Mouse (Mus musculus) liver, embryonic 11.5 days (tissue): ENCODE data around the gene Hipk1. TPM values are rescaled to one million over a fixed set of nuclear protein-coding genes. Genes with fewer than 3 reads are reported as not detected.
A peak's percentile ranks its signal among the peaks of the same experiment; 100 is the strongest.

Experiments
- ATAC-seq: fragments of 200-750 bp; cut with Nextera tagmentation; replicated peaks from 2 replicates; pipeline ENCODE4 v1.8.0; 2017; ENCODE audit warnings: moderate number of reproducible peaks, mild to moderate bottlenecking, moderate TSS enrichment, moderate library complexity; ENCODE audit not compliant: low FRiP score
- DNase-seq: peaks from one replicate; pipeline ENCODE4 v3.0.0-alpha.2; 2017; ENCODE audit warnings: low spot score
- H3K27ac ChIP-seq: fragments of 300-500 bp; sonication (generic); 2 replicates; pipeline ENCODE4 v1.5.1; 2014; ENCODE audit warnings: mild to moderate bottlenecking, low read depth, low read length, control low read depth
- H3K27me3 ChIP-seq: fragments of 300-500 bp; sonication (generic); replicated peaks from 2 replicates; pipeline ENCODE4 v1.6.1; 2014; ENCODE audit warnings: low read length, mixed read lengths; ENCODE audit not compliant: control insufficient read depth, insufficient read depth
- H3K36me3 ChIP-seq: fragments of 300-500 bp; sonication (generic); 2 replicates; pipeline ENCODE4 v1.6.1; 2014; ENCODE audit warnings: mild to moderate bottlenecking, low read length, moderate library complexity, mixed read lengths; ENCODE audit not compliant: control insufficient read depth, insufficient read depth
- H3K4me1 ChIP-seq: fragments of 300-500 bp; sonication (generic); replicated peaks from 2 replicates; pipeline ENCODE4 v1.6.1; 2014; ENCODE audit warnings: low read length, mixed read lengths; ENCODE audit not compliant: control insufficient read depth, insufficient read depth
- H3K4me2 ChIP-seq: fragments of 300-500 bp; sonication (generic); 2 replicates; pipeline ENCODE4 v1.6.1; 2014; ENCODE audit warnings: mild to moderate bottlenecking, control low read depth, moderate library complexity
- H3K4me3 ChIP-seq: fragments of 300-500 bp; sonication (generic); 2 replicates; pipeline ENCODE4 v1.5.1; 2014; ENCODE audit warnings: low read depth, low read length, control low read depth
- H3K9ac ChIP-seq: fragments of 300-500 bp; sonication (generic); 2 replicates; pipeline ENCODE4 v1.6.1; 2014; ENCODE audit warnings: low read depth, low read length, control low read depth
- H3K9me3 ChIP-seq: fragments of 300-500 bp; sonication (generic); 2 replicates; pipeline ENCODE4 v1.6.1; 2016; ENCODE audit warnings: low read length, inconsistent platforms, mixed read lengths; ENCODE audit not compliant: control insufficient read depth
- WGBS: fragments of 180-500 bp; shearing (Covaris S2); extraction: QIAGEN DNeasy Blood & Tissue Kit; methylation state at CpG from one replicate; pipeline ENCODE4 v1.1.7; 2014; 5-methylcytosine and 5-hydroxymethylcytosine counted together
- polyA plus RNA-seq: library from polyadenylated mRNA; unstranded; fragments of >200 nt; fragmentation: Nextera tagmentation; extraction: Ambion mirVana; gene quantifications from 2 replicates; pipeline ENCODE4 v1.2.1, GENCODE M21; 2014

The Hipk1 gene
- polyA plus RNA-seq, 1 experiment from 2014 or later, result 15.7 TPM

DNA sequence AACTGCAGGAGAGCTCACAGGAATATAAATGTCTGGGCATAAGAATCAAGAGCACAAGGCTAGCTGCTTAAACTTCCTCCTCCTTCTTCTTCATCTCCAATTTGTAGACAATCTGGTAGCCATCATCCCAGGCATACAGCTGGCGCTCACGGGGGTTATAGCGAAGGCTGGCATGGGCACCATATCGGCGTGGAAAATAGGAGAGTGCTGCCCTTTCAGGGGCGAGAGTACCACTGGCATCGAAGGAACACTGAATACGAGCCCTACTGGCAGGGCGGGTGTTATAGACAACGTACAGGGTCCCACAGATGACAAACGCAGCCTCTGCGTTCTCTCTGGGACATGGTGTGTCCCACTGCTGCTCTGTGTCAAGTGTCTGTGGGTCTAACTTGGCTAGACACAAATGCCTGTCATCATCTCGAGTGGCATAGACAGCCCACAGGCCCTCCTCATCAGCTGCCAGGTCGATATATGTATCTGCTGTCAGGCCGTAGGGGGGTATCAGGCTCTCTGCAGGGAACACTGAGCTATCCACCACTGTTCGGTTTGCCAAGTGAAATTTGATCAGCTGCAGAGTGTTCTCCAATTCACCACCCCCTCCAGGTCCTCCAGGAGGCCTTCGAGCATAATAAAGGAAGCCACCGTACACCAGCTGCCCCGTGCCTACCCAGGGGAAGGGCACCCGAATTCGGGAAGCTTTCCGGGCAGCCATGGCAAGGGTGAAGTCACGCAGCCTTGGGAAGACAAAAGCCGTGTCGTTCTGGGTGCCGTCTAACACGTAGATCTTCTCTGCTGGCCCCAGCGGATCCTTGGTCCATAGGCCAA is 55.4 kb downstream of the Hipk1 start:
- no peak overlapping the region for H3K27ac ChIP-seq
- peaks cover 14% of the 10 kb centered on the region for H3K4me1 ChIP-seq

DNA sequence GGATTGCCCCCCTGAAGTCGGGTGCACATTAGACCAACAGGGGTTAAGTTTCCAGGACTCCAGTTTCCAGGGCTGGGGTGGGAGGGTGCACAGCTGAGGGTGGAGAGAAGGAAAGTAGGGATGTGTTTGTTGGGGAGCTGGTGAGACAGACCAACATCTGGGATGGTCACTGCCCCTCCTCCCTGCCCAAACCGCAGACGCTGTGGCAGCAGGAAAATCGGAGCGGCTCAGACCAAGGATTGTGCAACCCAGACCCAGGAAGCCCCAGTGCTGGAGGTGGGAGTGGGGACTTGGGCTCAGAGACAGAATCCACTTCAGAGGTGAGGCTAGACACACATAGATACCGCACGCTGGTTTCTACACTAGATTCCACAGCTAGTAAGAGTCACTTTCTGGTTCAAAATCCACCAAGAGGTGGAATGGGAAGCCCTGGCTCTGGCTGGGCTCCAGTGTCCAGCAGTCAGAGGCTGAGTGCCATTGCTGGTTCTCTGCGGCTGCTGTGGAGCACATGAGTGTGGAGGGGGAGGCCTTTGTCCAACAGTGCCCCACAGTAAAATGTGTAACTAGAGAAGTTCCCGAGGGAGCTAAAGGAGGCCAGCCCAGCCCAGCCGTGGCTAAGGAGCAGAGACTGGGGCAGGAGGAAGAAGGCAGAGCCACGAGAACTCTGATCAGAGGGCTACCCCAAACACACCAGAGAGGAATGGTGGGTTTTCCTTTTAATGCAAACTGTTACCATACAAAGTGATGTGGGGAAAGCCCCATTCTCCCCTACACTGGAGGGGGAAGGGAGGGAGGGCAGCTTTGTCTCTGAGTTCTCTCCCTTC is 56.5 kb downstream of the Hipk1 start:
- no peaks in the 10 kb centered on the region for H3K9me3 ChIP-seq
- peaks cover 14% of the 10 kb centered on the region for H3K4me1 ChIP-seq
- peak overlapping the region; percentile 4; the same call in 1 of the 2 replicates for H3K27ac ChIP-seq
- DNase-seq (no peak), ATAC-seq (no peak)
- H3K4me3 ChIP-seq, result no peak overlapping the region
- no peaks in the 10 kb centered on the region for H3K27me3 ChIP-seq
- H3K4me2 ChIP-seq, result peak overlapping the region; percentile 21
- 27% methylated on average over 11 of the region's 11 CpGs for WGBS
- H3K9ac ChIP-seq, result no peak overlapping the region
- H3K36me3 ChIP-seq, result no peaks in the 10 kb centered on the region; the same call in 1 of the 2 replicates

More for the DNA sequence above, 55.4 kb downstream of the Hipk1 start:
- 83% methylated on average over 28 of the region's 28 CpGs for WGBS
- ATAC-seq (no peak), DNase-seq (no peak)
- Histone ChIP-seq H3K9me3 (no peaks in the 10 kb centered on the region), H3K36me3 (no peaks in the 10 kb centered on the region; the same call in none of the 2 replicates), H3K27me3 (no peaks in the 10 kb centered on the region), H3K4me2 (peak overlapping the region; percentile 67), H3K4me3 (no peak overlapping the region), H3K9ac (no peak overlapping the region)

DNA sequence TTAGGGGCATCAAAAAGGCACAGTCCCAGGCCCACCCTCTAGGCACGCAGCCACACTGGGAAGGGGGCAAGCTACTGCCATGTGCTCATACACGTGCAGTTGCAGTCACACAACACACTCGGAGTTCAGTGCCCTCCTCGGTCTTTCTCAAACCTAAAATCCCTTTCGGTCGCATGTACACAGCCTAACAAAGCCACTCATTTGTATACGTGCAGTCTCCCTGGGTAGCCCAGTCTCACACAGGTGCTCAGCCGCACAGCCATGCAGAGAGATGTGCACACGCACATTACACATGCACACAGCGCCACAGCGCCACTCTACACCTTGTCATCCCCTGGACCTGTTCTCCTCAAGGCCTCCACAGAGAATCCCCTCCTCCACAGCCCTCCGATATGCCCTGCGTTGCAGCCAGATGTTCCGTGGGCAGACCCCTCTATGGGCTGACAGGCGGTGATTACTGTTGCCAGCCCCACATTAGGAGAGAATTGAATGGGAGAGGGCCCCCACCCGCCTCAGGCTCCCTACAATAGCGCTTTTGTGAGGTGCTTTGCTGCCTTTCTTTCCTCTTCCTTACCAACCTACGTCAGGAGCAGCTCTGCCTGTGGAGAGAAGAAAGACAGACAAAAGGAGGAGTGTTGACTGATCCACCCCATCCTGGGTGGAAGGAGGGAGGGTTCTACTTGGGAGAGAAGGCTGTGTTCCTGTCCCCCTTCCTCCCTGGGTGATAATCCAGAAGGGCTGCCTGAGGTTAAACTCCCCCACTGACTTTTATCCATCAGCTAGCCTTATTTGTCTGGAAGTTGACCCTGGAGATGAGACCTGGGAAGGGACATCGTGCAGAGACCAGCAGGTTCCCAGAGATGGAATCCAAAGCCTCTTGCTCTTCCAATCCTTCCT is 57.3 kb downstream of the Hipk1 start:
- no peak overlapping the region for H3K27ac ChIP-seq
- H3K36me3 ChIP-seq, result no peaks in the 10 kb centered on the region; the same call in 1 of the 2 replicates
- ATAC-seq, result no peak
- DNase-seq, result no peak
- H3K9ac ChIP-seq, result no peak overlapping the region
- no peaks in the 10 kb centered on the region for H3K27me3 ChIP-seq
- H3K9me3 ChIP-seq, result no peaks in the 10 kb centered on the region
- 68% methylated on average over 19 of the region's 19 CpGs for WGBS
- H3K4me1 ChIP-seq, result peaks cover 14% of the 10 kb centered on the region
- H3K4me2 ChIP-seq, result peak overlapping the region; percentile 21
- no peak overlapping the region for H3K4me3 ChIP-seq

DNA sequence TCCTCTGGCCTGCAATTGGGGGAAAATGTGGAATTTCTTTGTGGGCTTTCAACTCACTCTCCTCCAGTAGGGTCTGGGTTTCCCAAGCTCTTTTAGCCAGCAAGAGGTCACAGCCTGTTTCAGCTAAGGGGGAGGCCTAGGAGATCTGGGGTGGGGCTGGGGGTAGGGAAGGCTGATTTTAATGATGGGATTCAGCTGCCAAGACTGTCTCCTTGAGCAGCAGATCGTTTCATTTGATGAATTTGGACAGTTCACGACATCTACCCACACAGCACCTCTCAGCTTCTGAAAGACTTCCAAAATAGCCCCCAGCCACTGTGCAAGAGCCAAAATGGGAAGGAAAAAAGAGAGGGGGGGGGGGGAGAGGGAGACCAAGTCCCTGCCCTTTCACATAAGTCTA is 58.2 kb downstream of the Hipk1 start:
- DNase-seq (no peak), ATAC-seq (no peak)
- peaks cover 14% of the 10 kb centered on the region for H3K4me1 ChIP-seq
- no peaks in the 10 kb centered on the region for H3K27me3 ChIP-seq
- H3K9ac ChIP-seq, result no peak overlapping the region
- no peak overlapping the region for H3K4me2 ChIP-seq
- 41% methylated on average over 2 of the region's 2 CpGs for WGBS
- H3K4me3 ChIP-seq, result no peak overlapping the region
- H3K36me3 ChIP-seq, result no peaks in the 10 kb centered on the region; the same call in 1 of the 2 replicates
- H3K9me3 ChIP-seq, result no peaks in the 10 kb centered on the region
- H3K27ac ChIP-seq, result no peak overlapping the region

DNA sequence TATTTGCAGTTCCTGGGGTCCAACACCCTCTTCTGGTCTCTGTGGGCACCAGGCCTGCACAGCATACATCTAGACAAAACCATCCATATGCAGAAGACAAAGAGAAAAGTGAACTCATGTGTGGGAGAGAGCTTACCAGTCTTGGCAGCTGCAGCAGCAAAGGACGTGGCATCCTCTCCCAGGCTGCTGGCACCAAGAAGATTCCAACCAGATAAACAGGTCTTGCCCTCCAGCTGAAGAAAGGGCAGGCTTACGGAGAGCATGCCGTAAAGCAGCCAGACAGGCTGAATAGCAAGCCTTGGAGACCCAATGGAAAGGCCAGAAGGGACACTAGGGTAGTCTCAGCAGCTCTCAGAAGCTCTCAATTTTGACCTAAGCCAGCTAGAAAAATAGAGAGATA is 59.2 kb downstream of the Hipk1 start:
- Histone ChIP-seq H3K4me2 (no peak overlapping the region), H3K36me3 (no peaks in the 10 kb centered on the region; the same call in 1 of the 2 replicates), H3K9me3 (no peaks in the 10 kb centered on the region), H3K4me3 (no peak overlapping the region), H3K4me1 (peaks cover 14% of the 10 kb centered on the region), H3K27me3 (no peaks in the 10 kb centered on the region), H3K9ac (no peak overlapping the region), H3K27ac (no peak overlapping the region)
- WGBS, result 93% methylated on average over 3 of the region's 3 CpGs
- ATAC-seq (no peak), DNase-seq (no peak)

DNA sequence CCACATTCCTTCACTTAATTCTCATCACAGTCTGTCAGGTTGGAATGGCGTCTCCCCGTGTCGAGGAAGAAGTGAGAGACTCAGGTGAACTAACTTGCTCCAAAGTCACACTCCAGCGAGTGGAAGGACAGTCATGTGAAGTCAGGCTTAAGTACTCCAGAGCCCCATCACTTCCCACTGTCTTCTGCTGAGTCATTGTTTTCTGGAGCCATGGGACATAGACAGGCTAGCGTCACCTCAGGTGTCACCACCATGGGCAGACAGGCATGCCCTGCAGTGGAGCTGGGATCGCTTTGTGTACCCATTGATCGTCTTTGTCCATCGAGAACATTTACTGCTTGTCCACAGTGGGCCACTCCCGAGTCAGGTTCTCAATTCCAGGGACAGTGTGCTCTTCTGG is 61.5 kb downstream of the Hipk1 start:
- no peaks in the 10 kb centered on the region for H3K27me3 ChIP-seq
- H3K27ac ChIP-seq, result no peak overlapping the region
- H3K4me2 ChIP-seq, result no peak overlapping the region
- WGBS, result 80% methylated on average over 9 of the region's 9 CpGs
- no peak overlapping the region for H3K9ac ChIP-seq
- H3K36me3 ChIP-seq, result no peaks in the 10 kb centered on the region
- H3K9me3 ChIP-seq, result no peaks in the 10 kb centered on the region
- no peak for ATAC-seq
- DNase-seq, result no peak
- H3K4me1 ChIP-seq, result peaks cover 4% of the 10 kb centered on the region
- H3K4me3 ChIP-seq, result no peak overlapping the region

DNA sequence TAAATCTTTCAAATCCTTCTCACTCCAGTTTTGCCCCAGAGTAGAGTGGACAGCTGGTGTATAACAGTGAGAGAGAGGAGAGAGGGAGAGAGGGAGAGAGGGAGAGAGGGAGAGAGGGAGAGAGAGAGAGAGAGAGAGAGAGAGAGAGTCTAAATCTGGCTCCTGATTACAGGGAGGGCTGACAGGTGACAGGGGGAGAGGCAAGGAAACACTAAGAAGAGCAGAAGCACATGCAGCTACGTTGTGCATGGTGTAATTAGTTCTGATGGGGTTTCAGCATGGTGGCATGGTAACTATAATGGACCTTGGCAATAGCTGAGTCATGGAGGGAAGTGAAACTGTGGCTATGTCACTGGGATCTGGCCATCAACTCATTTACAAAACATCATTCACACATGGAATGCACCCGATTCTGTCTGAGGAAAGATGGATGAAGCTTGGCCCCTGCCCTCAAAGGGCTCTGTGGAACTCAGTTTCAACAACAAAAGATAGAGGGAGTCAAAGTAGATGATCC is 63.5 kb downstream of the Hipk1 start:
- DNase-seq (no peak), ATAC-seq (no peak)
- Histone ChIP-seq H3K4me2 (no peak overlapping the region), H3K36me3 (no peaks in the 10 kb centered on the region), H3K9ac (no peak overlapping the region), H3K9me3 (no peaks in the 10 kb centered on the region), H3K4me1 (no peaks in the 10 kb centered on the region), H3K27me3 (no peaks in the 10 kb centered on the region), H3K4me3 (no peak overlapping the region), H3K27ac (no peak overlapping the region)
- WGBS, result 38% methylated on average over 2 of the region's 2 CpGs

DNA sequence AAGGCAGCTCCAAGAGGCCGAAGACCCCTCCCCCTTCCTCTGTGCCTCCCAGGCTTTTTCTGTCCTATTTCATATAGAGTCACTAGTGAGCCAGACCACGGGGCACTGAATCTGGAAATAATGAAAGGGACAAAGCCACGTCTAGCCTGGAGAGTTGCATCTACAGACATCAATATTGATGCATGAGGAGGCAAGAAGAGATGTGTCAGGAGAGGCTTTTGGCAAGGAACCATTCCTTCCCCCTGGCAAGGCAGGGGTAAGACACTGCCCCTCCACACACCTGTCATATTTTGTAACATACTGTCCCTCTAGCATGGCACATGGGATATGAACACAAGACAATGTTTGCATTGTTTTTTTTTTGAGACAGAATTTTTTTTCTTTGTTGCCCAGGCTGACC is 64.7 kb downstream of the Hipk1 start:
- Histone ChIP-seq H3K36me3 (no peaks in the 10 kb centered on the region), H3K27me3 (no peaks in the 10 kb centered on the region), H3K4me2 (no peak overlapping the region), H3K9me3 (no peaks in the 10 kb centered on the region), H3K27ac (no peak overlapping the region), H3K4me1 (no peaks in the 10 kb centered on the region), H3K4me3 (no peak overlapping the region), H3K9ac (no peak overlapping the region)
- no peak for DNase-seq
- 63% methylated on average over 3 of the region's 3 CpGs for WGBS
- no peak for ATAC-seq
